Mouse (Mus musculus) MEL (cell line): ENCODE results near the gene Krtcap3. TPM values are rescaled to one million over a fixed set of nuclear protein-coding genes. Genes with fewer than 3 reads are reported as not detected.

ENCODE experiments used
- DNase-seq: peaks from one replicate; pipeline ENCODE4 v3.0.0; 2011; ENCODE audit warnings: low read depth, low spot score
- H3K27ac ChIP-seq: 2 replicates; pipeline ENCODE4 v1.5.1; 2012; ENCODE audit warnings: low read depth, mild to moderate bottlenecking, control low read depth, low read length, moderate library complexity; ENCODE audit not compliant: control insufficient read depth
- H3K27me3 ChIP-seq, 2 experiments: fragments of 150-350 bp in 1 of 2; sonication (generic) in 1 of 2; 2 replicates each; pipeline ENCODE4 v1.6.1; 2012; ENCODE audit warnings: low read length in 2 of 2, mild to moderate bottlenecking in 2 of 2, improper control_type of control experiment in 1 of 2, moderate library complexity in 1 of 2; ENCODE audit not compliant: insufficient read depth in 2 of 2, control insufficient read depth in 1 of 2
- H3K36me3 ChIP-seq, 2 experiments: 2 replicates each; pipeline ENCODE4 v1.6.1; 2012 to 2014; ENCODE audit warnings: low read length in 2 of 2, improper control_type of control experiment in 1 of 2, inconsistent platforms in 1 of 2, mild to moderate bottlenecking in 1 of 2; ENCODE audit not compliant: insufficient read depth in 2 of 2, control insufficient read depth in 1 of 2
- H3K4me1 ChIP-seq, 2 experiments: fragments of 150-350 bp in 1 of 2; sonication (generic) in 1 of 2; 2 replicates each; pipeline ENCODE4 v1.6.1; 2012; ENCODE audit warnings: low read length in 2 of 2, improper control_type of control experiment in 1 of 2, mild to moderate bottlenecking in 1 of 2; ENCODE audit not compliant: insufficient read depth in 2 of 2, control insufficient read depth in 1 of 2
- H3K4me3 ChIP-seq, 2 experiments: fragments of 150-350 bp in 1 of 2; sonication (generic) in 1 of 2; 2 replicates each; pipeline ENCODE4 v1.5.1; 2012; ENCODE audit warnings: low read depth in 2 of 2, low read length in 2 of 2, mild to moderate bottlenecking in 2 of 2, moderate library complexity in 2 of 2, control low read depth in 1 of 2, improper control_type of control experiment in 1 of 2; ENCODE audit not compliant: control insufficient read depth in 1 of 2, insufficient read depth in 1 of 2
- H3K79me2 ChIP-seq: 2 replicates; pipeline ENCODE4 v1.6.1; 2012; ENCODE audit warnings: mild to moderate bottlenecking, low read length, moderate library complexity; ENCODE audit not compliant: control insufficient read depth, poor library complexity, insufficient read depth
- H3K9ac ChIP-seq: 2 replicates; pipeline ENCODE4 v1.6.1; 2012; ENCODE audit warnings: low read depth, mild to moderate bottlenecking, control low read depth, low read length, moderate library complexity; ENCODE audit not compliant: control insufficient read depth, poor library complexity, severe bottlenecking
- H3K9me3 ChIP-seq: fragments of 150-350 bp; sonication (generic); replicated peaks from 2 replicates; pipeline ENCODE4 v1.6.1; 2012; ENCODE audit warnings: mild to moderate bottlenecking, low read length, improper control_type of control experiment, moderate library complexity; ENCODE audit not compliant: insufficient read depth
- BHLHE40 ChIP-seq: IDR thresholded peaks from 2 replicates; pipeline ENCODE4 v1.6.1; 2012; ENCODE audit warnings: low read depth, mild to moderate bottlenecking, inconsistent platforms, low read length, improper control_type of control experiment, borderline replicate concordance
- CHD1 ChIP-seq: IDR thresholded peaks from 2 replicates; pipeline ENCODE4 v1.6.1; 2012; ENCODE audit warnings: low read depth, mild to moderate bottlenecking, inconsistent platforms, low read length, improper control_type of control experiment
- CHD2 ChIP-seq: IDR thresholded peaks from 2 replicates; pipeline ENCODE4 v1.6.1; 2011; ENCODE audit warnings: low read length, improper control_type of control experiment
- CTCF ChIP-seq, 3 experiments: IDR thresholded peaks in 2 of 3; conservative IDR thresholded peaks in 1 of 3; 2 replicates each; pipeline ENCODE4 v1.5.1; 2011 to 2012; ENCODE audit warnings: low read length in 3 of 3, low read depth in 2 of 3, mild to moderate bottlenecking in 2 of 3, improper control_type of control experiment in 1 of 3, inconsistent platforms in 1 of 3, mixed read lengths in 1 of 3, moderate library complexity in 1 of 3; ENCODE audit not compliant: control insufficient read depth in 1 of 3, insufficient read depth in 1 of 3, poor library complexity in 1 of 3, severe bottlenecking in 1 of 3
- E2F4 ChIP-seq: IDR thresholded peaks from 2 replicates; pipeline ENCODE4 v1.6.1; 2011; ENCODE audit warnings: low read depth, low read length, improper control_type of control experiment, borderline replicate concordance
- ELF1 ChIP-seq: IDR thresholded peaks from 2 replicates; pipeline ENCODE4 v1.6.1; 2014; ENCODE audit warnings: low read depth, mild to moderate bottlenecking, inconsistent platforms, low read length, improper control_type of control experiment, moderate library complexity
- EP300 ChIP-seq, 2 experiments: IDR thresholded peaks; 2 replicates each; pipeline ENCODE4 v1.6.1; 2011; ENCODE audit warnings: improper control_type of control experiment in 2 of 2, low read length in 2 of 2, low read depth in 1 of 2, mild to moderate bottlenecking in 1 of 2
- ETS1 ChIP-seq: IDR thresholded peaks from 2 replicates; pipeline ENCODE4 v1.6.1; 2012; ENCODE audit warnings: low read depth, mild to moderate bottlenecking, inconsistent platforms, low read length, improper control_type of control experiment, moderate library complexity
- GABPA ChIP-seq: IDR thresholded peaks from 2 replicates; pipeline ENCODE4 v1.6.1; 2012; ENCODE audit warnings: low read depth, mild to moderate bottlenecking, inconsistent platforms, low read length, improper control_type of control experiment, moderate library complexity
- GATA1 ChIP-seq: IDR thresholded peaks from 2 replicates; pipeline ENCODE4 v1.6.1; 2011; ENCODE audit warnings: low read depth, low read length, improper control_type of control experiment
- HCFC1 ChIP-seq: IDR thresholded peaks from 2 replicates; pipeline ENCODE4 v1.6.1; 2012; ENCODE audit warnings: low read depth, mild to moderate bottlenecking, inconsistent platforms, low read length, improper control_type of control experiment, moderate library complexity
- JUND ChIP-seq: IDR thresholded peaks from 2 replicates; pipeline ENCODE4 v1.6.1; 2011; ENCODE audit warnings: low read depth, mild to moderate bottlenecking, improper control_type of control experiment, low read length
- KAT2A ChIP-seq: conservative IDR thresholded peaks from 2 replicates; pipeline ENCODE4 v1.6.1; 2012; ENCODE audit warnings: low read depth, low read length, improper control_type of control experiment, inconsistent platforms
- MAFK ChIP-seq: IDR thresholded peaks from 2 replicates; pipeline ENCODE4 v1.6.1; 2011; ENCODE audit warnings: low read depth, mild to moderate bottlenecking, low read length, improper control_type of control experiment, borderline replicate concordance
- MAX ChIP-seq: IDR thresholded peaks from 2 replicates; pipeline ENCODE4 v1.6.1; 2011; ENCODE audit warnings: low read length, improper control_type of control experiment
- MAZ ChIP-seq: IDR thresholded peaks from 2 replicates; pipeline ENCODE4 v1.6.1; 2012; ENCODE audit warnings: low read depth, mild to moderate bottlenecking, inconsistent platforms, low read length, improper control_type of control experiment
- MEF2A ChIP-seq: IDR thresholded peaks from 2 replicates; pipeline ENCODE4 v1.6.1; 2014; ENCODE audit warnings: low read depth, mild to moderate bottlenecking, inconsistent platforms, low read length, improper control_type of control experiment; ENCODE audit not compliant: poor library complexity, insufficient replicate concordance, severe bottlenecking; ENCODE audit errors: extremely low read depth
- MXI1 ChIP-seq: IDR thresholded peaks from 2 replicates; pipeline ENCODE4 v1.6.1; 2011; ENCODE audit warnings: mild to moderate bottlenecking, low read depth, low read length, improper control_type of control experiment
- MYB ChIP-seq: IDR thresholded peaks from 2 replicates; pipeline ENCODE4 v1.6.1; 2011; ENCODE audit warnings: mild to moderate bottlenecking, low read depth, low read length, improper control_type of control experiment
- MYC ChIP-seq: IDR thresholded peaks from 2 replicates; pipeline ENCODE4 v1.6.1; 2011; ENCODE audit warnings: low read depth, mild to moderate bottlenecking, low read length, improper control_type of control experiment, moderate library complexity
- NELFE ChIP-seq: IDR thresholded peaks from 2 replicates; pipeline ENCODE4 v1.6.1; 2011; ENCODE audit warnings: low read depth, low read length, improper control_type of control experiment
- NRF1 ChIP-seq: IDR thresholded peaks from 2 replicates; pipeline ENCODE4 v1.6.1; 2014; ENCODE audit warnings: low read depth, mild to moderate bottlenecking, inconsistent platforms, low read length, improper control_type of control experiment, moderate library complexity; ENCODE audit not compliant: poor library complexity, insufficient read depth, severe bottlenecking
- POLR2A ChIP-seq, 2 experiments: IDR thresholded peaks; 2 replicates each; pipeline ENCODE4 v1.6.1; 2011 to 2012; ENCODE audit warnings: low read length in 2 of 2, mild to moderate bottlenecking in 2 of 2, control low read depth in 1 of 2, improper control_type of control experiment in 1 of 2, low read depth in 1 of 2, moderate library complexity in 1 of 2; ENCODE audit not compliant: control insufficient read depth in 1 of 2, insufficient read depth in 1 of 2, poor library complexity in 1 of 2
- POLR2AphosphoS2 ChIP-seq: IDR thresholded peaks from 2 replicates; pipeline ENCODE4 v1.6.1; 2011; ENCODE audit warnings: low read length, improper control_type of control experiment
- POLR2AphosphoS5 ChIP-seq: IDR thresholded peaks from 2 replicates; pipeline ENCODE4 v1.6.1; 2012; ENCODE audit warnings: low read depth, borderline replicate concordance, mild to moderate bottlenecking, inconsistent platforms, low read length, moderate library complexity, mixed read lengths
- RAD21 ChIP-seq: IDR thresholded peaks from 2 replicates; pipeline ENCODE4 v1.6.1; 2011; ENCODE audit warnings: mild to moderate bottlenecking, low read depth, low read length, improper control_type of control experiment
- RCOR1 ChIP-seq: IDR thresholded peaks from 2 replicates; pipeline ENCODE4 v1.6.1; 2012; ENCODE audit warnings: low read depth, mild to moderate bottlenecking, inconsistent platforms, low read length, improper control_type of control experiment
- SIN3A ChIP-seq: IDR thresholded peaks from 2 replicates; pipeline ENCODE4 v1.6.1; 2012; ENCODE audit warnings: low read length, improper control_type of control experiment, inconsistent platforms
- UBTF ChIP-seq: IDR thresholded peaks from 2 replicates; pipeline ENCODE4 v1.6.1; 2012; ENCODE audit warnings: low read depth, mild to moderate bottlenecking, inconsistent platforms, low read length, improper control_type of control experiment, moderate library complexity, borderline replicate concordance; ENCODE audit not compliant: insufficient read depth
- USF1 ChIP-seq: IDR thresholded peaks from 2 replicates; pipeline ENCODE4 v1.6.1; 2014; ENCODE audit warnings: low read depth, mild to moderate bottlenecking, inconsistent platforms, low read length, improper control_type of control experiment, moderate library complexity
- USF2 ChIP-seq, 2 experiments: IDR thresholded peaks; 2 replicates each; pipeline ENCODE4 v1.6.1; 2011 to 2012; ENCODE audit warnings: improper control_type of control experiment in 2 of 2, low read length in 2 of 2, borderline replicate concordance in 1 of 2, inconsistent platforms in 1 of 2, low read depth in 1 of 2, mild to moderate bottlenecking in 1 of 2; ENCODE audit not compliant: insufficient read depth in 1 of 2
- ZKSCAN1 ChIP-seq: IDR thresholded peaks from 2 replicates; pipeline ENCODE4 v1.6.1; 2012; ENCODE audit warnings: low read depth, mild to moderate bottlenecking, inconsistent platforms, low read length, improper control_type of control experiment, moderate library complexity
- ZMIZ1 ChIP-seq: IDR thresholded peaks from 2 replicates; pipeline ENCODE4 v1.6.1; 2012; ENCODE audit warnings: low read depth, mild to moderate bottlenecking, inconsistent platforms, low read length, improper control_type of control experiment, moderate library complexity
- ZNF384 ChIP-seq: IDR thresholded peaks from 2 replicates; pipeline ENCODE4 v1.6.1; 2012; ENCODE audit warnings: low read depth, mild to moderate bottlenecking, inconsistent platforms, low read length, improper control_type of control experiment
- polyA plus RNA-seq, 2 experiments: library from polyadenylated mRNA; stranded (reverse) in 1 of 2; unstranded in 1 of 2; fragments of >175 nt in 1 of 2; fragments of >200 nt in 1 of 2; gene quantifications; 2 replicates each; pipeline versions ENCODE4 v1.2.1 to v1.2.4; 2012; ENCODE audit warnings: low replicate concordance in 2 of 2, low read depth in 1 of 2; ENCODE audit not compliant: insufficient read length in 2 of 2, insufficient read depth in 1 of 2, missing spikeins in 1 of 2
- total RNA-seq: library from RNA; depleted of rRNA; stranded (reverse); fragments of 300-350 nt; gene quantifications from 2 replicates; pipeline ENCODE4 v1.2.3, GENCODE M21; 2012

Gene Krtcap3
- total and polyA plus RNA-seq, 3 experiments = 1.2 to 3.3 TPM; not detected in 1

DNA sequence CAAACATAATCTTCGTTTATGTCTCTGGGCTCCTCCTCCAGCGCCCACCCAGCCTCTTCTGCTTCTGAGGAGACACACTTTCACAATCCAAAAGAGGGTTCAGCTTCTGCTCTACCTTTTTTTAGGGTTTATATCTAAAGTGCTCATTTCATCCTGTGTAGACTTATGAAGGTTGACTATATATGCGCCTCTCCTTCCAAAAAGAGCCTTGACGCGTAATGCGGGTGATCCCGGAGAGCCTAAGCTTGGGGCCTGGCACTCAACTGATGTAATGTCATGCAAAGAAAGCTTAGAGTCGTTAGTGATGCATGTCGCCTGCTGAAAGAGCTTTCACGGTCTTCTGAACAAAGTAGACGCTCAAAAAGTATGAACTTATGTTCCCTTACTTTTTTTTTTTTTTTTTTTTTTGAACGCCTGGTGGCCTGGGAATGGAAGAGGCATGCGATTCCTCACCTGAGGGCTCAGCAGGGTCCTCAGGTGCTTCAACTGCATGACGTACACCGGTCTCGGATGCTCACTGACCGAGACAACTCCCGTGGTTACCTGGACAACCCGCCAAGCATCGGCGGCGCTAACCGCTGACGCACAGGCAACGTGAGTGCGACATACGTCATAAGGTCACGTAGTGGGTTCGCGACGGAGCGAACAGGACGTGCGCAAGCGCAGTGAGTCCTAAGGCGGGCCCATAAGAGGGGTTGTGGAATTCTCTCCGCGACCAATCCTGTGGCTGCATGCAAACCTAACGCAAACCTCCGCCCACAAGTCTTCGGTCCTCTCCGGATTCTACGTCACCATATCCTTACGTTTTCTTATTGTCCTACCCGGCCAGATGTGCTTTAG is 39.2 kb downstream of the Krtcap3 start, which contains the start of gene Ift172:
TSS of gene Ift172 (minus strand) at position 596 of the 840 bp plus-strand sequence.
- Histone ChIP-seq H3K79me2 (no peaks in the 10 kb centered on the region), H3K27ac (peak within 1 kb of the TSS; percentile 78), H3K9me3 (no peaks in the 10 kb centered on the region), H3K36me3 (peaks cover 0 to 21% of the 10 kb centered on the region in 2 experiments; a peak in 2 of 4 replicates), H3K4me1 (peaks cover 12 to 25% of the 10 kb centered on the region in 2 experiments), H3K4me3 (peak within 1 kb of the TSS; percentile 76 to 91), H3K27me3 (no peaks in the 10 kb centered on the region), H3K9ac (peak within 1 kb of the TSS; percentile 73)
- peak; percentile 100 for DNase-seq
- TF ChIP-seq MAX (peak; percentile 84), MXI1 (peak; percentile 96), USF1 (peak; percentile 81), ZMIZ1 (no peak; the same call in 1 of the 2 replicates), CTCF (IDR thresholded peaks at IDR 0.05 in 2 of 3, conservative IDR thresholded peaks at IDR 0.05 in 1 of 3; ENCODE audit: control insufficient read depth in 1 of 3, insufficient read depth in 1 of 3, low read depth in 2 of 3, low read length in 3 of 3, poor library complexity in 1 of 3, severe bottlenecking in 1 of 3) (no peak), RCOR1 (no peak), GABPA (peak; percentile 59; the same call in 1 of the 2 replicates), POLR2A (IDR thresholded peaks at IDR 0.05; ENCODE audit: control insufficient read depth in 1 of 2, insufficient read depth in 1 of 2, low read depth in 1 of 2, low read length in 2 of 2, poor library complexity in 1 of 2) (peak in 1 of 2 experiments; percentile 36; a peak in 1 of 4 replicates), ZNF384 (peak; percentile 81; the same call in 1 of the 2 replicates), MYC (0 out of 2 replicates have a peak, but pooled peaks have one; percentile 19), JUND (no peak), KAT2A (peak; percentile 80), HCFC1 (peak; percentile 97), RAD21 (no peak), SIN3A (peak; percentile 99), MEF2A (peak; percentile 38; the same call in 1 of the 2 replicates), NRF1 (peak; percentile 100; the same call in 1 of the 2 replicates), POLR2AphosphoS2 (no peak; the same call in 1 of the 2 replicates), E2F4 (peak; percentile 60; the same call in 1 of the 2 replicates), CHD1 (no peak), POLR2AphosphoS5 (no peak), CHD2 (no peak), USF2 (IDR thresholded peaks at IDR 0.05; ENCODE audit: borderline replicate concordance in 1 of 2, insufficient read depth in 1 of 2, low read depth in 1 of 2, low read length in 2 of 2) (no peak), MAFK (no peak), NELFE (no peak; the same call in 1 of the 2 replicates), ZKSCAN1 (no peak; the same call in 1 of the 2 replicates), ETS1 (no peak; the same call in 1 of the 2 replicates), GATA1 (no peak), EP300 (IDR thresholded peaks at IDR 0.05; ENCODE audit: low read depth in 1 of 2, low read length in 2 of 2) (peak in 1 of 2 experiments; percentile 17; a peak in 1 of 4 replicates), UBTF (no peak), BHLHE40 (peak; percentile 68; the same call in 1 of the 2 replicates), MAZ (0 out of 2 replicates have a peak, but pooled peaks have one; percentile 39), ELF1 (peak; percentile 62; the same call in 1 of the 2 replicates), MYB (peak; percentile 56)
